Mouse (Mus musculus): ENCODE data around the gene Arnt2. TPM values are rescaled to one million over a fixed set of nuclear protein-coding genes. Genes with fewer than 3 reads are reported as not detected.

Gene Arnt2
- polyA plus RNA-seq, 1 experiment from 2014 or later = 3.1 TPM

DNA sequence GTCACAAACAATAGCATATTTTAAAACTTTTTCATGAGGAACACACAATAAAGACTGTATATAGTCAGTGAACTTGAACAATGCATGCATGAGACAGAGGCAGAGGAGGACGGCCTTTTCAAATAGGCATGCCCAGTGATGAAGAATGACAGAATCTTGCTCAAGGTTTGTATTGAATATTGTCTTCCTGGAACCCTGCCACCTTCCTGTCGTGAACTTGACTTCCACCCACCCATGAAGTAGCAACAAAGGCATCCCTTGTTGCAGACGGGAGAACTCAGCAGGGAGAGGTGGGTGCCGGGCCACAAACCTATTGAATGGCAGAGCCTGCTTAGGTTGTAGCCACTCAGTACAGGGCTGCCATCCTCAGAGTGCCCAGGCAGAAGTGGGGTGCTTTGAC is 43.7 kb downstream of the Arnt2 start:
- Histone ChIP-seq H3K4me1 (ENCODE audit: control insufficient read depth, insufficient read depth, low read length) (peaks cover 3% of the 10 kb centered on the region), H3K27ac (ENCODE audit: low read depth, low read length) (no peak overlapping the region), H3K9me3 (replicated peaks; ENCODE audit: control insufficient read depth, low read length) (no peaks in the 10 kb centered on the region), H3K9ac (ENCODE audit: low read depth, low read length) (no peak overlapping the region), H3K36me3 (ENCODE audit: control insufficient read depth, insufficient read depth, low read length) (no peaks in the 10 kb centered on the region), H3K4me3 (ENCODE audit: low read depth, low read length) (no peak overlapping the region), H3K27me3 (ENCODE audit: control insufficient read depth, insufficient read depth, low read length) (no peaks in the 10 kb centered on the region), H3K4me2 (no peak overlapping the region)
- no peak for ATAC-seq (replicated peaks; ENCODE audit: insufficient number of reproducible peaks, low FRiP score, low TSS enrichment)
- 58% methylated on average over 4 of the region's 4 CpGs for WGBS (ENCODE audit: insufficient replicate concordance)

GRCm38 (mm10) chr7:84362711-84363110 is 47.3 kb downstream of the Arnt2 start:
- H3K27me3 ChIP-seq (ENCODE audit: control insufficient read depth, insufficient read depth, low read length) = no peaks in the 10 kb centered on the region
- 58% methylated on average over 2 of the region's 2 CpGs for WGBS (ENCODE audit: insufficient replicate concordance)
- peaks cover 3% of the 10 kb centered on the region for H3K4me1 ChIP-seq (ENCODE audit: control insufficient read depth, insufficient read depth, low read length)
- no peak for ATAC-seq (replicated peaks; ENCODE audit: insufficient number of reproducible peaks, low FRiP score, low TSS enrichment)
- no peaks in the 10 kb centered on the region for H3K9me3 ChIP-seq (replicated peaks; ENCODE audit: control insufficient read depth, low read length)
- H3K4me3 ChIP-seq (ENCODE audit: low read depth, low read length) = no peak overlapping the region
- H3K27ac ChIP-seq (ENCODE audit: low read depth, low read length) = no peak overlapping the region
- no peaks in the 10 kb centered on the region for H3K36me3 ChIP-seq (ENCODE audit: control insufficient read depth, insufficient read depth, low read length)
- H3K9ac ChIP-seq (ENCODE audit: low read depth, low read length) = no peak overlapping the region
- H3K4me2 ChIP-seq = no peak overlapping the region

DNA sequence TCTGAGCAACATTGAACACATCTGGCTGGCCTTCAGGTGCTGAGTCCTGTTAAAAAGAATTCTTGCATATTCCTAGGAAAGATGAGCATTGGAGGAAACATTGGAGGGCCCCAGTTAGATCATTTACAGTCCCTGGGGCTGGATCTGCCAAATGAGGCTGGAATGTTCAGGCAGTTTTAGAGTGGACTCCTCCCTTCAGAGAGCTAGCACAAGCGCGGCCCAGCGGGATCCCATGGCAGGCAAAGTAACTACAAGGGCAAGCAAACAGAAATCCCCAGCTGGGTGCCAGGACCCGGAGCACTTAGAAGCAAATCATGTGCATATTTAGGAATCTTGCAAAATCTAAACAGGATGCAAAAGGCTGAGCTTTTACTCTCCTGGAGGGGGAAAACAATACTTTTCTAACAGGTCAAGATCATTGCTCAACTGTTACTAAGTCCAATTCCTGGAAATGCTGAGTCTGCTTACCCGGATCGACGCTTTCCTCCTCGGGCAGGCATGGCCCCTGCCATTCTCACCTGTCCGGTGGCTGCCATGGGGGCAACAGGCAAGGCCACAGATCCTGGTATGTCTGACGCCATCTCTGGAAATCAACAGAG is 48.8 kb downstream of the Arnt2 start:
- Histone ChIP-seq H3K4me2 (no peak overlapping the region), H3K27ac (ENCODE audit: low read depth, low read length) (no peak overlapping the region), H3K27me3 (ENCODE audit: control insufficient read depth, insufficient read depth, low read length) (no peaks in the 10 kb centered on the region), H3K4me3 (ENCODE audit: low read depth, low read length) (no peak overlapping the region), H3K9me3 (replicated peaks; ENCODE audit: control insufficient read depth, low read length) (no peaks in the 10 kb centered on the region), H3K36me3 (ENCODE audit: control insufficient read depth, insufficient read depth, low read length) (no peaks in the 10 kb centered on the region), H3K9ac (ENCODE audit: low read depth, low read length) (no peak overlapping the region), H3K4me1 (ENCODE audit: control insufficient read depth, insufficient read depth, low read length) (peaks cover 3% of the 10 kb centered on the region)
- no peak for ATAC-seq (replicated peaks; ENCODE audit: insufficient number of reproducible peaks, low FRiP score, low TSS enrichment)
- WGBS (ENCODE audit: insufficient replicate concordance) = 66% methylated on average over 10 of the region's 10 CpGs

DNA sequence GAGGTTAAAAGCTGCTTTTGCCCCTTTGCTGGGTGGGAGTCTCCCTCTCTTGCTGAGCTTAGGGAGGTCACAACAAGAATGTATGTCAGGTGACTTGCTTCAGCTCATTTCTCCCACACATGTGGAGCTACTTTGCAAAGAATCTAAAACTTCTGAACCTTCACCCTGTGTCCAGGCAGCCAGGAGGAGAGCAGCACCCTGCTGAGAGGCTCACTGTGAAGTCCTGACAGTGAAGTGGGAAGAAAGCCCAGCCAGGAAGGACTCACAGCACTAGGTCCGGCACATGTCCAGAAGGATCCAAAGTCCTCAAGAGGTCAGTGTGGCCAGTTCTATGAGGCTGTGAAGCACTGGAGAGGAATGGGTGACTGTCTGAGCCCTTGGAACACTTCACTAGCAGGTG is 51.5 kb downstream of the Arnt2 start:
- Histone ChIP-seq H3K4me2 (no peak overlapping the region), H3K9me3 (replicated peaks; ENCODE audit: control insufficient read depth, low read length) (no peaks in the 10 kb centered on the region), H3K4me1 (ENCODE audit: control insufficient read depth, insufficient read depth, low read length) (no peaks in the 10 kb centered on the region; the same call in 1 of the 2 replicates), H3K27ac (ENCODE audit: low read depth, low read length) (peak overlapping the region; percentile 22; the same call in 1 of the 2 replicates), H3K36me3 (ENCODE audit: control insufficient read depth, insufficient read depth, low read length) (no peaks in the 10 kb centered on the region), H3K4me3 (ENCODE audit: low read depth, low read length) (no peak overlapping the region), H3K9ac (ENCODE audit: low read depth, low read length) (no peak overlapping the region), H3K27me3 (ENCODE audit: control insufficient read depth, insufficient read depth, low read length) (no peaks in the 10 kb centered on the region)
- no peak for ATAC-seq (replicated peaks; ENCODE audit: insufficient number of reproducible peaks, low FRiP score, low TSS enrichment)
- 53% methylated on average over 1 of the region's 1 CpGs for WGBS (ENCODE audit: insufficient replicate concordance)

DNA sequence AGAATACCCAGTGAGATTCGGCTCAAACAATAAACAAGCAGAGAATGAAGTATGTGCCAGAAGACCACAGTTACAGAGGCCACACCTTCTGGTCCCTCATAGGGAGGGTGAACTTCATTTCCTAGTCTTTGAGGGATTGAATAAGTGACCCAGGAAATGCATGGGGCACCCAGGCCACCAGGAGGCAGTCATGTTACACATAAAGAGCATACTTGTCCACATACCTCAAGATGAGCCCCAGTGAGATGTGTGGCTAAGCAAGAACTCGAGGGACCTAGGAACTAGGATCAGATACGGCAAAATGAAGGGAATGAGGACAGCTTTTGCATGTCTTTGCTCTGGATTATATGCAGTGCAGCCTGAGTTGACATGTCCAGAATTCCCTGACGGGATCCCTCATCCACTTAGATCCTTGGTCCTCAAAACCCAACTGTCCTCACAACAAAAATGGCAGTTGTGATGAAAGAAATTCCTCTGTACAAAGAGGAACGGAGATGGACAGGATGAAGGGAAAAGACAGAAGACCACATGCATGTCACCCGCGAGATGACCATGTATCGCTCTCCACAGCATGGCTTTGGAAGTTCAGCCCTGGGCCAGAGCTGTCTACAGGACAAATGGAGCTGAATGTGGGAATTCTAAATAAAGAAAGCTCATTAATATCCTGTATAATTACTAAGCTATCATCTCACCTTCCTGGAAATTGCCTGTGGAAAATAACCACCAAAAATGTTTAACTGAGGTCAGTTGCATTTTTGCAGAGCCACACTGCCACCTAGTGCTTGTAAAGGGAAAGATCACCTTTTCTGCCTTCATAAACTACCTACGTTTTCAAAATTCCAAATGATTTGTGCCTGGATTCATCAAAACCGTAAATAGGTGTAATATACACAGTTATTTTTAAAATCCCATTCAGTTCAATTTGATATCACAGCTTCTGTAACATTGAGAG is 54.1 kb downstream of the Arnt2 start:
- WGBS (ENCODE audit: insufficient replicate concordance) = 68% methylated on average over 10 of the region's 10 CpGs
- no peaks in the 10 kb centered on the region for H3K9me3 ChIP-seq (replicated peaks; ENCODE audit: control insufficient read depth, low read length)
- H3K27me3 ChIP-seq (ENCODE audit: control insufficient read depth, insufficient read depth, low read length) = no peaks in the 10 kb centered on the region
- no peak for ATAC-seq (replicated peaks; ENCODE audit: insufficient number of reproducible peaks, low FRiP score, low TSS enrichment)
- no peaks in the 10 kb centered on the region for H3K36me3 ChIP-seq (ENCODE audit: control insufficient read depth, insufficient read depth, low read length)
- H3K4me2 ChIP-seq = no peak overlapping the region
- H3K4me3 ChIP-seq (ENCODE audit: low read depth, low read length) = no peak overlapping the region
- H3K9ac ChIP-seq (ENCODE audit: low read depth, low read length) = no peak overlapping the region
- H3K27ac ChIP-seq (ENCODE audit: low read depth, low read length) = no peak overlapping the region
- H3K4me1 ChIP-seq (ENCODE audit: control insufficient read depth, insufficient read depth, low read length) = no peaks in the 10 kb centered on the region

GRCm38 (mm10) chr7:84354890-84355289 is 55.1 kb downstream of the Arnt2 start:
- no peak overlapping the region for H3K4me3 ChIP-seq (ENCODE audit: low read depth, low read length)
- ATAC-seq (replicated peaks; ENCODE audit: insufficient number of reproducible peaks, low FRiP score, low TSS enrichment) = no peak
- H3K9me3 ChIP-seq (replicated peaks; ENCODE audit: control insufficient read depth, low read length) = no peaks in the 10 kb centered on the region
- H3K4me1 ChIP-seq (ENCODE audit: control insufficient read depth, insufficient read depth, low read length) = no peaks in the 10 kb centered on the region
- WGBS (ENCODE audit: insufficient replicate concordance) = 84% methylated on average over 2 of the region's 2 CpGs
- no peak overlapping the region for H3K4me2 ChIP-seq
- H3K27me3 ChIP-seq (ENCODE audit: control insufficient read depth, insufficient read depth, low read length) = no peaks in the 10 kb centered on the region
- H3K36me3 ChIP-seq (ENCODE audit: control insufficient read depth, insufficient read depth, low read length) = no peaks in the 10 kb centered on the region
- H3K27ac ChIP-seq (ENCODE audit: low read depth, low read length) = no peak overlapping the region
- no peak overlapping the region for H3K9ac ChIP-seq (ENCODE audit: low read depth, low read length)

- H3K4me3 ChIP-seq (ENCODE audit: low read depth, low read length) = no peak overlapping the region
- 0 out of 2 replicates have a peak, but pooled peaks cover 3% of the 10 kb centered on the region for H3K4me1 ChIP-seq (ENCODE audit: control insufficient read depth, insufficient read depth, low read length)
- no peak for ATAC-seq (replicated peaks; ENCODE audit: insufficient number of reproducible peaks, low FRiP score, low TSS enrichment)
- no peak overlapping the region for H3K9ac ChIP-seq (ENCODE audit: low read depth, low read length)
- H3K27me3 ChIP-seq (ENCODE audit: control insufficient read depth, insufficient read depth, low read length) = no peaks in the 10 kb centered on the region
- no peaks in the 10 kb centered on the region for H3K36me3 ChIP-seq (ENCODE audit: control insufficient read depth, insufficient read depth, low read length)
- no peak overlapping the region for H3K27ac ChIP-seq (ENCODE audit: low read depth, low read length)
- no peaks in the 10 kb centered on the region for H3K9me3 ChIP-seq (replicated peaks; ENCODE audit: control insufficient read depth, low read length)
- H3K4me2 ChIP-seq = no peak overlapping the region
Measured at GRCm38 (mm10) chr7:84350529-84350928, 59.4 kb downstream of the Arnt2 start.

GRCm38 (mm10) chr7:84349976-84350375 is 60.0 kb downstream of the Arnt2 start:
- WGBS (ENCODE audit: insufficient replicate concordance) = 25% methylated on average over 2 of the region's 2 CpGs
- no peaks in the 10 kb centered on the region for H3K9me3 ChIP-seq (replicated peaks; ENCODE audit: control insufficient read depth, low read length)
- H3K27ac ChIP-seq (ENCODE audit: low read depth, low read length) = no peak overlapping the region
- no peaks in the 10 kb centered on the region for H3K27me3 ChIP-seq (ENCODE audit: control insufficient read depth, insufficient read depth, low read length)
- ATAC-seq (replicated peaks; ENCODE audit: insufficient number of reproducible peaks, low FRiP score, low TSS enrichment) = no peak
- H3K9ac ChIP-seq (ENCODE audit: low read depth, low read length) = no peak overlapping the region
- H3K36me3 ChIP-seq (ENCODE audit: control insufficient read depth, insufficient read depth, low read length) = no peaks in the 10 kb centered on the region
- H3K4me1 ChIP-seq (ENCODE audit: control insufficient read depth, insufficient read depth, low read length) = 0 out of 2 replicates have a peak, but pooled peaks cover 3% of the 10 kb centered on the region
- no peak overlapping the region for H3K4me3 ChIP-seq (ENCODE audit: low read depth, low read length)
- H3K4me2 ChIP-seq = no peak overlapping the region
